Mouse (Mus musculus) gastrocnemius, postnatal 36 days (tissue): ENCODE data around the gene Mpv17l. TPM values are rescaled to one million over a fixed set of nuclear protein-coding genes. Genes with fewer than 3 reads are reported as not detected.
"Not testable (repeated sequence)": the region's sequence is repeated elsewhere in the genome, so short reads cannot be mapped to it uniquely, and the experiment has no call there.

Experiments
- DNase-seq, 2 experiments: peaks; one replicate each; pipeline ENCODE4 v3.0.0; 2022
- intact Hi-C: fragments of 180-260 bp; cut with DNase I; formaldehyde crosslinking; loops from one replicate; pipeline ENCODE4 v1.15.1; 2025
- total RNA-seq, 2 experiments: library from RNA; stranded (reverse); gene quantifications; 2 replicates each; pipeline ENCODE4 v1.2.3; 2021

Mpv17l gene
- total RNA-seq, 2 experiments from 2014 or later = 0.49 to 0.69 TPM

- intact Hi-C loops, DNase-seq: not testable (repeated sequence)
Observed at GRCm38 (mm10) chr16:13922966-13923365, 20.0 kb downstream of the Mpv17l start.

- intact Hi-C loops = no loop called here
- DNase-seq = no peak
Observed at GRCm38 (mm10) chr16:13927456-13928075, 24.6 kb downstream of the Mpv17l start.

- intact Hi-C loops = loop anchor here (5.0 kb wide), 1 partner anchor 62 kb away; no protein-coding TSS in a partner anchor
- peak in 1 of 2 experiments; percentile 31 for DNase-seq
Observed at GRCm38 (mm10) chr16:13940139-13940846, 37.3 kb downstream of the Mpv17l start.

GRCm38 (mm10) chr16:13940847-13941395, 38.0 kb downstream of the Mpv17l start:
- DNase-seq = peak in 1 of 2 experiments; percentile 9
- intact Hi-C loops = loop anchor here (5.0 kb wide), 1 partner anchor 61 kb away; no protein-coding TSS in a partner anchor

GRCm38 (mm10) chr16:13944178-13944577, 41.2 kb downstream of the Mpv17l start:
- DNase-seq = no peak
- intact Hi-C loops = loop anchor here (5.0 kb wide), 1 partner anchor 58 kb away; no protein-coding TSS in a partner anchor

- intact Hi-C loops = loop anchor here (5.0 kb wide), 1 partner anchor 58 kb away; no protein-coding TSS in a partner anchor
Observed at GRCm38 (mm10) chr16:13944752-13945151, 41.8 kb downstream of the Mpv17l start.

GRCm38 (mm10) chr16:13945153-13945552, 42.2 kb downstream of the Mpv17l start:
- no peak for DNase-seq
- intact Hi-C loops = no loop called here

More at GRCm38 (mm10) chr16:13944752-13945151, 41.8 kb downstream of the Mpv17l start:
- DNase-seq = no peak

- DNase-seq = no peak
- intact Hi-C loops = no loop called here
Observed at GRCm38 (mm10) chr16:13946306-13946705, 43.3 kb downstream of the Mpv17l start.

GRCm38 (mm10) chr16:13951245-13951644, 48.3 kb downstream of the Mpv17l start:
- DNase-seq = no peak
- intact Hi-C loops = no loop called here

- no peak for DNase-seq
- intact Hi-C loops = no loop called here
Observed at GRCm38 (mm10) chr16:13962053-13962452, 59.1 kb downstream of the Mpv17l start.

GRCm38 (mm10) chr16:13969096-13969495, 66.1 kb downstream of the Mpv17l start:
- no peak for DNase-seq
- intact Hi-C loops = no loop called here

GRCm38 (mm10) chr16:13972051-13972450, 69.1 kb downstream of the Mpv17l start:
- no peak for DNase-seq
- intact Hi-C loops = no loop called here

- intact Hi-C loops, DNase-seq: not testable (repeated sequence)
Observed at GRCm38 (mm10) chr16:13976358-13976896, 73.5 kb downstream of the Mpv17l start.

GRCm38 (mm10) chr16:13977026-13977425, 74.1 kb downstream of the Mpv17l start:
- intact Hi-C loops, DNase-seq: not testable (repeated sequence)

GRCm38 (mm10) chr16:13981726-13982125, 78.8 kb downstream of the Mpv17l start:
- intact Hi-C loops = not testable (repeated sequence)

GRCm38 (mm10) chr16:13983161-13983560, 80.2 kb downstream of the Mpv17l start:
- intact Hi-C loops = no loop called here
- DNase-seq = no peak

More at GRCm38 (mm10) chr16:13981726-13982125, 78.8 kb downstream of the Mpv17l start:
- DNase-seq = not testable (repeated sequence)

GRCm38 (mm10) chr16:13986197-13986573, 83.2 kb downstream of the Mpv17l start:
- DNase-seq = no peak
- intact Hi-C loops = no loop called here

- DNase-seq = no peak
- intact Hi-C loops = no loop called here
Observed at GRCm38 (mm10) chr16:13986574-13987478, 83.9 kb downstream of the Mpv17l start, which contains the start of the genes 2900011O08Rik and Ifitm7. TSS of gene 2900011O08Rik (plus strand) at chr16:13986604. TSS of gene Ifitm7 (minus strand) at chr16:13986888.

- no peak for DNase-seq
- intact Hi-C loops = no loop called here
Observed at GRCm38 (mm10) chr16:13992518-13993248, 89.7 kb downstream of the Mpv17l start.
